Mouse (Mus musculus) MEL (cell line): Measurements from ENCODE around the gene Gusb.

Experiments
- CTCF ChIP-seq, 3 experiments: IDR thresholded peaks in 2 of 3; conservative IDR thresholded peaks in 1 of 3; 2 replicates each; pipeline ENCODE4 v1.5.1; 2011 to 2012; ENCODE audit warnings: low read length in 3 of 3, low read depth in 2 of 3, mild to moderate bottlenecking in 2 of 3, improper control_type of control experiment in 1 of 3, inconsistent platforms in 1 of 3, mixed read lengths in 1 of 3, moderate library complexity in 1 of 3; ENCODE audit not compliant: control insufficient read depth in 1 of 3, insufficient read depth in 1 of 3, poor library complexity in 1 of 3, severe bottlenecking in 1 of 3
- E2F4 ChIP-seq: IDR thresholded peaks from 2 replicates; pipeline ENCODE4 v1.6.1; 2011; ENCODE audit warnings: low read depth, low read length, improper control_type of control experiment, borderline replicate concordance
- MAX ChIP-seq: IDR thresholded peaks from 2 replicates; pipeline ENCODE4 v1.6.1; 2011; ENCODE audit warnings: low read length, improper control_type of control experiment
- MAZ ChIP-seq: IDR thresholded peaks from 2 replicates; pipeline ENCODE4 v1.6.1; 2012; ENCODE audit warnings: low read depth, mild to moderate bottlenecking, inconsistent platforms, low read length, improper control_type of control experiment
- MXI1 ChIP-seq: IDR thresholded peaks from 2 replicates; pipeline ENCODE4 v1.6.1; 2011; ENCODE audit warnings: mild to moderate bottlenecking, low read depth, low read length, improper control_type of control experiment
- NELFE ChIP-seq: IDR thresholded peaks from 2 replicates; pipeline ENCODE4 v1.6.1; 2011; ENCODE audit warnings: low read depth, low read length, improper control_type of control experiment

- TF ChIP-seq MAZ: no peak
- no peak for TF ChIP-seq MXI1
- no peak for TF ChIP-seq E2F4
- TF ChIP-seq CTCF (IDR thresholded peaks at IDR 0.05 in 2 of 3, conservative IDR thresholded peaks at IDR 0.05 in 1 of 3; ENCODE audit: control insufficient read depth in 1 of 3, insufficient read depth in 1 of 3, low read depth in 2 of 3, low read length in 3 of 3, poor library complexity in 1 of 3, severe bottlenecking in 1 of 3): peak; percentile 57 to 80 (median 67)
- no peak for TF ChIP-seq MAX
- TF ChIP-seq NELFE: no peak
These were observed 8.1 kb upstream of the Gusb start for GRCm38 (mm10) chr5:130010961-130011360.
